Mouse (Mus musculus) testis, postnatal 10 days (tissue): ENCODE results near the gene Lmnb2.

Experiments
- DNase-seq: peaks from one replicate; pipeline ENCODE4 v3.0.0; 2021; ENCODE audit warnings: low spot score

Lmnb2 gene

DNA sequence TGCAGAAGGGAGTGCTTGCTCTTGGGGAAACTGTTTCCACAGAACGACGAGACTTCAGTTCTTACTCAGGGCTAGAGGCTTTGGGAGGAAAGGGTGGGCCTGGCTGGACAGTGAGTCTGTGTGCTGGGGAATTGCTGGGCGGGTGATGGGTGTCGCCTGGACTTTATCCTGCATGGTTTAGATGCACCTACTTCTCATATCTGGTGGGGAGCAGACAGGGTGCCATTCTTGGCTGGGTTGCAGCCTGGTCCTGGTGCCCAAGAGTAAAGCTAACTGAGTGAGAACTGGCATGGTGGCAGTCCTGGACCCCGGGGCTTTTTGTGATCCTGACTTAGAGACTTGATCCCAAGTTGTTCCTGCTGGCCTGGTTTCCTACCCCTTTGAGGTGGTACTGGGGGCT, 61.1 kb downstream of the Lmnb2 start:
- no peak for DNase-seq

DNA sequence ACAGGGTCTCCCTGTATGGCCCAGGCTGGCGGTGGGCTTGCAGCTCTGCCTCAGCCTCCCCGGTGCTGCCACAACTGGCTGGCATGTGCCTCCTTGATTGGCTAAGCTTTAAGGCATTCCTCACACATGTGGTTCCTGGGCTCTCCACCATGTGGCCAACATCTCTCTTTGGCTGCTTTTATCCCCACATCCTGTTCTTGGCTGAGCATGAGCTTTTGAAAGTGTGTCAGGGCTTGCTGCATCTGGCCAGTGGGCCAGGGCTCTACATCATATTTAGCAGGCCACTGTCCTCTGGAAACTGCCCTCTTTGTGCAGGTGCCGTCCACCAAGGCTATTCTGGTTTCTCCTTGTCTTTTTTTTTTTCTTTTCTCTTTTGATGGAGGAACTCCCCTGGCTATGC, 61.8 kb downstream of the Lmnb2 start:
- DNase-seq = no peak

DNA sequence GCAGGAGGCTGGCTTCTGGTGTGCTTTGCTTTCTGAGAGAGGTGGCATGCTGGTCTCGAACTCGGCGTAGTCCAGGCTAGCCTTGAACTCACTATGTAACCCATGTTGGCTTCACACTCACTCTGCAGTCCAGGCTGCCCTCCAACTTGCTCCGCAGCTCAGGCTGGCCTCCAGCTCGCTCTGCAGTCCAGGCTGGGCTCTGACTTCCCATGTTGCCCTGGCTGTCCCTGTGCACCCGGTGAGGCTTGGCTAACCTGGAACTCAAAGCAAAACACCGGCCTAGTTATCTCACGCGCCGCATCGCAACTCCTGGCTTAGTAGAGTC, 62.3 kb downstream of the Lmnb2 start:
- DNase-seq = no peak

DNA sequence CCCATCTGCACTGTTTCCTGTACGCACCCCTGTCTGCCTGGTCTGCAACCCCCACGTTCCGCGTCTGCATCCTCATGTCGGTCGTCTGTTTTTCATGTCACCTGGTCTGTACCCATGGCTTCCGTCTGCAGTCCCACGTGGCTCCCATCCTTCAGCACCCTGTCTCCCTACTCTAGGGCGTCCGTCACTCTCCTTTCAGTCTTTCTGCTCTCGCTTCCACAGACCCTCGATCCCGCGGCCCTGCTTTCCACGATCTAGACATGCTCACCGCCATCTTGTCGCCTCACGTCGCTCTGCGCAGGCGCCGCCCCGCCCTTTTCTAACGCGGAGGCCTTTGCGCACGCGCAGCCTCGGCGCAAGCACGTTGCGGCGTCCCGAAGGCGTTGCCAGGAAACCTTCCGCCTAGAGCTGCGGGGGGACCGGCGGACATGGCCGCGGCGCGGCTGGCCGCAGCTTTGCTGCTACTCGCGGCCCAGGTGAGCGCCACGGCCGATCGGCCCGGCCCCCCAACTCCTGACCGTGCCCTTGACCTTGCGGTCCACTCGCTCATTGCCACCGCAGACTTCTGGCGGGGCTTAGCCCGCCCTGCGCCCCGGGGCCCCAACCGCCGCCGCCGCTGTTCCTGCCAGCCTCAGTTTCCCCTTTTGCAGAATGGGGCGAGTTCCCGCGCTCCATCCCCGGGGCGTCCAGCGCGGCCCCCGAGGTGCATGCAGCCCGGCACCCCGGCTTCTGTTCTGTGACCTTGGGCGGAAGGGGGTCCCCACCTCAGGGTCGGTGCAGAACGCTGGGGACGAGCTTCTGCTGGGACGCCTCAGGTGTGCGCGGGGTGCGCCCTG, 62.9 kb downstream of the Lmnb2 start, which contains the start of the genes Lsm7 and Sppl2b:
Lsm7 (minus strand) TSS at position 297 of the 836 bp plus-strand sequence.
Sppl2b (plus strand) TSS at position 363 of the 836 bp plus-strand sequence.
- peak; percentile 99 for DNase-seq
